Mouse (Mus musculus) right cerebral cortex, postnatal 36 days (tissue): ENCODE measurements at regions not wholly inside any gene's neighbourhood (a gene's known extent, or its start where the extent isn't known, plus 50 kb on each side); places are given as distances from the start of the nearest gene placed in this dataset.
A peak's percentile ranks its signal among the peaks of the same experiment; 100 is the strongest.

Experiments used
- DNase-seq, 2 experiments: peaks; one replicate each; pipeline ENCODE4 v3.0.0; 2022; ENCODE audit warnings: low spot score in 2 of 2, mixed read lengths in 1 of 2

DNA sequence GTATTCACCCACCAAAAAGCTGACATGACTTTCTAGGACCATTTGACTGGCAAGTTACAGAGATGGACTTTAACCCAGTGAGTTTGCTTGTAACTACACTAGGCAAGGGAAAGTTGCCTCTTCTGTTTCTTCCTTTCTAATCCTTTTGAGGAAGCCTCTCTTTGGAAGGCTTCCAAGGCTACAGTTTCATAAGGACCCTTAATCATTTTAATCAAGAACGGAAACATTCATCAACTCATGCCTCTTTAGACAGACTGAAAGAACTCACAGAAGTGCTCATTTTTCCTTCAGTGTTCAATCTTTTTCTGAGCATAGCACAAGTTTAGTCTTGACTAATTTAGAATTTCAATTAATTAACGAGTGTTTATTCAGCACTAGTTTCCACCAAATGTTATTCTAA, 84.2 kb downstream of the Ddx1 start:
- DNase-seq: no peak

DNA sequence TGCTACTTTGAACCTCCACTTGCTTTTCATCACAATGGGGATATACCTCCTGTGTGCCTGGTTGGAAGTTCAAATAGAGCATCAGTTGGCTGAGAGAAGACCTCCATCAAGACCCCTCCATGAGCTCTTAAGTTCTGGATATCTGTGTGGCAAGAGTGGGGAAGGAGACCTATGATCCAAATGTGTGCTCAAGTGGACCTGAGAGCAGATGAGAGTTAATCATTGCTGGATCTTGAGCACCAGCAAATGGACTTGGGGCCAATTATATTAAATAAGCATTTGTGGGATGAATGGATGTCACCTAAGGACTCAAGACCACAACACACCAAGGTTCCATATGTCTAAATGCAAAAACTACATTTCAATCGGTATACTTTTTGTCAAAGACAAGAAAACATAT, 88.0 kb downstream of the Ddx1 start:
- no peak for DNase-seq

DNA sequence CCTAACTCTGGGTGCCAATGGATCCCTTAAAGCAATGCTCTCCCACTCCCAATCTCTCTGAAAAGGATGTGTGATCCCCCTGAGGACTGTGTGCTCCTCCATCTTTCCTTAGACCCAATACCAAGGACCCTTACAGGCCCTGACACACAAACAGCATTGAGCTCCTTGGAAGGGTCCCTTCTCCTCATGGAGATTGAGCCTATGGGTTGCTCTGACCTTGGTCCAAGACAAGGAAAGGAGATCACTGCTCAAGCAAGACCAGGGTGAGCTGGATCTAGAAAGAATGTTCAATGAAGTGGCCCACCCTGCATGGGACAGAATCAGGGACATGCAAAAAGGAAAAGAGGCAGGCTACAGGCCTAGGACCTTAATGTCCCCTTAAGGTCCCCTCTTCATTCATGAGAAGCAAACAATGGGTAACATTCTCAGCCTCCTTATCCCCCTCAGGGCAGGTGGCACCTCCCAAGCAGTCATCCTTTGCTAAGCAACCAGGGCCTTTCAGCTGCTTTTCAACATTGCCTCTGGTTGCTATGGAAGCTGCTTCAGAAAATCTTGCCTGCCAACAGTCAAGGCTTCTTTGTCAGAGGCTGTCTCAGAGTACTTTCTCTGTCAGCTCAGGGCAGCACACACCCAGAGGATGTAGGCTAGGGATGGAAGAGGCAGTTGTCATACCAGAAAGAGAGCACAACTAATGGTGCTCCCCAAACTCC, 89.5 kb downstream of the Ddx1 start:
- peak; percentile 49 to 52 for DNase-seq

DNA sequence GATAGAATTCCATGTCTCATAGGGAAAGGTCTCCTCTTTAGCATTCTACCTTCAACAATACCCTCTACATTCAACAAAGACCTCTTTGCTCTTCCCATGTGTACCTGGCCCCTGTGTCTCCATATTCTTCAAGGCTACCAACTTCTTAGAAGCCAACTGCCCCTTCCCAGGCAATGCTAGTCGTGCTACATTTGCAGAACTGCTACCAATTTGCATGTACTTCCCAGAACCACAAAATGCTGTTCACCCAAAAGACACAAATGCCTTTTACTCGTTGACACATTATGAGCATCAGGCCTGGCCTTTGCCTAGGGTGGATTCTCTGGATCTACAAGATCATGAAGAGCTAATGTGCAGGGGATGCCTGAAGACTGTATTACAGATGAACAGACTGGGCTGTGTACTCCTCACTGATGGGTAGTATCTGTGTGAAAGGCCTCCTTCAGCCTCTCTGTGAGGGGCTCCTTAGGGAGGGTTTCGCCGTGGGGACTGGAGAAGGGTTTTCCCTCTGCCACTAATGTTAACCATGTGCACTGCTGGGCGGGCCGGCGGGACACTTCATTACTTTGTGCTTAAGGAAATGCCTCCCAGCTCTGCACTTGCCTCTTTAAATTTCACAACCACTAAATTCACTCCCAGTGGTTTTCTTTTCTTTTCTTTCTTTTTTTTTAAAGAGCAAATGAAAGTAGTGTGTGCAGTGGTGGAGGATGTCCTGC, 91.2 kb downstream of the Ddx1 start:
- DNase-seq: no peak

DNA sequence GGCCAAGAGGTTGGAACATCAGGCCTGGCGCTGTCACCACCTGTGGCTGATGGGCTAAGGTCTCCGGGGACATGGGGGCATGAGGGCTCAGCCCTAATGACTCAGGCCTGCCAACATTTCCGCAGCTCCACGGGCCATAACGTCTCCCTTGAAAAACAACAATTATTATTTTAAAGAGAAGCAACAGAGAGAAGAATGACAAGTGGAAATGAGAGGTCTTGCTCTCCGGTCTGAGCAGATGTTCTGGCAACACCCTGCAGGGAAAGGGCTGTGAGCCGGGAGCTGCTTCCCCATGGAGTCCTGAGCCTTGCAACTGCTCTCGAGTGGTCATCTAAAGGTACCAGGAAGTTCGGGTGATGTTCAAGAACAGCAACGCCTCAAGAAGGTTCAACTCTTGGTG, 91.9 kb downstream of the Ddx1 start:
- DNase-seq: no peak

DNA sequence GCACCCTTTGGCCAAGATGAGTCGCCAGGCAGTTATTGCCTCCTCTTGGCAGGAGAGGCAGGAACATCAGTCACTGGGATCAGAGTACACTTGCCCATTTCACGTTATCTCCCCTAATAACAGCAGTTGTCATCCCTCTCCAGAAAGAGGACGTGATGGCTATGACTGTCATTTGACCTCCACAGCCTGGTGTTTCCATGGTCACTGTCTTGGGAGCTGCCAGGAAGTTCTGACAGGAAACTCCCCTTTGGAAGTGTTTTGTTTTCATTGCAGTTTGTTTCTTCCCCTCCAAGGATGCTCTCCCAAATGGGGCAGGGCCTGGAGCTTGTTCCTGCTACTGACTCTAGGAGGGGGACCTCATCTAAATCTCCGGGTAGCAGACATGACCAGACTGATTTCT, 98.3 kb downstream of the Ddx1 start:
- DNase-seq: no peak

DNA sequence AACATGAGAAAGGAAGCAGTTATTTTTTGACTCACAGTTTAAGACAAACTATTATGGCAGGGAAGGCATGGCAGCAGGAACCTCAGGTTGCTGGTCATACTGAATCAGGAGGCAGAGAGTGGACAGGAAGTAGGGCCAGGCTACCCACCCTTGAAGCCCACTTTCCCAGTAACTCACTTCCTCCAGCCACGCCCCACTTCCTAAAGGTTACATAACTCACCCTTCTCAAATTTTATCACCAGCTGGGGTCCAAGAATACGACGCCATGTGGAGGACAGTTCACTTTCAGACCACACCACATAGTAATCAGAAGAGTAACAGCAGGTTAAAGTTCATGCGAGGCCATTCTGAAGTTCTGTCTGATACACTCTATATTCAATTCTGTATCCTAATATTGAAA, 101.8 kb downstream of the Ddx1 start:
- DNase-seq: no peak

DNA sequence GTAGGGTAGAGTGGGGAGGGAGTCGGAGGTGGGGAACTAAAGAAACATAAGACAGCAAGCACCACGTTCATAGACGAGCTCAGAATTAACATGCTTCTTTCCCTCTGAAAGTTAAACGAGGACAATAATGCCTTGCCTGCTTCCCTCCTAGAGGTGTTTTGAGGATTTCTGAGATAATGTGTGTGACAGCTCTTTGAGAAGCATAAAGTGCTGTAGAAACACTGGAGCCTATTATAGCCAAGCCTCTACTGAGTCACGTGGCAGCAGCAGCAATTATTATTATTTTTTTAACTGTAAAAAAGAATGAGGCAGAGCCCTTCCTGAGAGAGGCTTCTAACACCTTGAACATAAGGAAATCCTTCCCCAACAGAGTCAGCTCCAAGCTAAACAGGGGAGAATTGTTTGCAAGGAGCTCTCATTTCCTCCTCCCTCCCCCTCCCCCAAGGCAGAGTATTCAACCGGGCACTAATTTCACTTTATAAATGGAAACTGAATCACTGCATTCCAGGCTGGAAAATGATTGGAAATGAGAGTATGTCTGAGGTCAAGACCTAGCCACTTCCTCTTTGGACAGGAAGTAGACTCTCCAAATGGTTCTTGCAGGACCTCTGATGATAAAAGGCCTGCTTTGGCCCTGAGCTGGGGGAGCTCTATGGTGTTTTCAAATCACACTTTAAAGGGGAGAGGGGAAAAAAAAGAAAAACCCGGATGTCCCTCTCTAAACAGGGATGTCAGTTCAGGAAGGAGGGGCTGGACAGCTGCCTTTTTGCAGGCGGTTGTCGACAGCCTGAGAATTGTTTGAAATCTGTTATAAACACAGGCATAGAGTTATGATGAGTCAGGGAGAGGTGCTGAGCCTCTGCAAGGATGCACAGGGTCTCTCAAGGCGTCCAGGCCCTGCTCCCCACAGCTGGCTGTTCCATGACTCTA, 103.6 kb downstream of the Ddx1 start:
- DNase-seq: peak in 1 of 2 experiments; percentile 33

DNA sequence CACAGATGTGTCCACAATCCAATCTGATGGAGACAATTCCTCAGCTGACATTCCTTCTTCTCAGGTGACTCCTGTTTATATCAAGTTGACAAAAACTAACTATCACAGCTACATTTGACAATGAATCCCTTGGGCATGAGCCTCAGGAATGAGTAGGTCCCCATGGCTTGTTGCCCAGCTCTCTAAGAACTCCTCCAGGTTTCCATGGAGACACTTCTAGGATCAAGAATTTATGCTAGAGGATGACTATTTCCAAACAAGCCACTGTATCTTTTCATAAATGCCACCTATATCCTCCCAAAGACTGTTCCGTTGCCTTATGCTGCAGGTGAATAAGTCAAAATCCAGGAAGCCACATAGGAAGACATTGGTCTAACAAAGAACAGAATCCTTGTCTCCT, 104.3 kb downstream of the Ddx1 start:
- peak; percentile 49 to 58 for DNase-seq

DNA sequence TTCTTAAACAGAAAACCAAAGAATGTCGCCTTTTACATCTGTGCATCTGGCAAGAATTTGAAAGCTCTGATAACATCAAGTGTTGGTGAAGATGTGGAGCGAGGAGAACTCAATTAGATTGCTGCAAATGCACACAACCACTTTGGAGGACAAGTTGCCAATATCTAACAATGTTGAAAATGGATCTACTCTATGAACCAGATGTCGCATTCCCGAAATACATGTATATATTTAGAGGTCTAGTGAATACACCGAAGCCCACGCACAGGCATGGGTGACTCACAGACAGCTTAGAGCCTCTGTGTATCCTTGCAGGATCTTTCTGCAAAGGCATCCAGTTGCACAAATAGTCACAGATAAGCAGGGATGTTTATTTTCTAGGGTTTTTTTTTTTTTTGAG, 108.4 kb downstream of the Ddx1 start:
- DNase-seq: peak; percentile 81 to 89

DNA sequence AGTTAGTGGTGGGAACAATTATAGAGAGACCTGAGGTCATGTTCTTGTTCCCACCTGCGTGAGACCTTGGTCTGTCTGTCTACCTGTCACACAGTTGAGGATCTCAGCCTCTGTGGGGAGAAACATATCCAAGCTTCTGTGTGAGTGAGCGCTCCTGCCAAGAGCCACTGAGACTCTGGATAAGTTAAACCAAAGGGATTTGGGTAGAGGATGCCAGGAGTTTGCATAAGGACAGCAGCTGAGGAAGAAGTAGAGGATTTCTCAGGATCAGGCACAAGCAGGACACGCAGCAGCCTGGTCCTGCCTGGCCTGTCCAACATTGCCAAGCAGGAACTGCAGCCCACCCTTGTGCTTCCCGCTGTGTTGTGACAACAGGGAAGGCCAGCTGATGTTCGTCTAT, 109.8 kb downstream of the Ddx1 start:
- no peak for DNase-seq

DNA sequence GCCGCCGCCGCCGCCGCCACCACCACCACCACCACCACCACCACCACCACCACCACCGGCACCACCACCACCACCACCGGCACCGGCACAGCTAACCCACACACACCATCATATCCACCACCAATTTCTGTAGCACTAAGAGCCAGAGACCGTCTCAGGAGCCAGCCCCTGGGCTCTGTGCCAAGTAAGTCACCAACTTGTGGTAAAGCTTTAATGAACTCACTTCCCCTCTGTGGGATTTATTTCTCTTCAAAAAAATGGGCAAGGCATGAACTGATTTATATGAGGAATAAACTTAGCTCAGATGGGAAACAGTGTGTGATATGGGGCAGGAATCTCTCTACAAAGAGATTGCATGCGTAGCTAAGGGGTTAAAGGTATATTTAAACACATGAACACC, 114.8 kb downstream of the Ddx1 start:
- DNase-seq: no peak

DNA sequence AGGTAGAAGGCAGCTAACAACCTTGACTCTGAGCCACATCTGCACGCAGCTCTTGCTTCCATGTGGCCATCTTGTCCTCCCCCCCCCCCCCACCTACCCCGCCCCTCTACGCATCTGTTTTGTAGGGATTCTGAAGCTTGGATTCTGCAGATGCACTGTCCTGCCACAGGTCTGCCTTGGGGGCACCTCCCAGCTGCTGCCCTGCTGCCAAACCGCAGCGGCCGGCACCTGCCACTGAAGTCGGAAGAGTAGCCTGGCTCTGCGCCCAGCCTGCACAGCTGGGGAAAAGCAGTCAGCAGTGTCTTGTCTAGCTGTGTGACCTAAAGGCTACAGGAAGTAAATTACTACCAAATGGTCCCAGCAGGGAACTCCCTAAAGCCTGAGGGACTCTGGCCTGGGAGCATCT, 119.3 kb downstream of the Ddx1 start:
- DNase-seq: no peak

DNA sequence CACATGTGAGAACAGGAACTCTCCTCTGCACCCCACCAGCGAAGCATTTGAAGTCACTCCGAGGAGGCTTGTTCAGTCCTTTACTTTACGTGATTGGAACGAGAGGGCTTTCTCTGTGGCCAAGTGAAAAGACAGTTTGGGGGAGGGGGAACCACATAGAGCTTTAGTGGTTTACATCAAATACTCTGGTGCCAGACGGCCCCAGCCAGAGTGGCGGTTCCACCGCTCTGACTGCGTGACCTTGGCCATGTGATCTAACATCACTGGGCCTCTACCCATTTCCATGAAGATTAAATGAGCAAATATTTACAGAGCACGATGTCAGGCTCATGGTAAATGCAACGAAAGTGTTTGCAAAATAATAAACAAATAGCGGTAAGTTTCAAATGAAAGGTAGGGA, 121.6 kb downstream of the Ddx1 start:
- DNase-seq: no peak

DNA sequence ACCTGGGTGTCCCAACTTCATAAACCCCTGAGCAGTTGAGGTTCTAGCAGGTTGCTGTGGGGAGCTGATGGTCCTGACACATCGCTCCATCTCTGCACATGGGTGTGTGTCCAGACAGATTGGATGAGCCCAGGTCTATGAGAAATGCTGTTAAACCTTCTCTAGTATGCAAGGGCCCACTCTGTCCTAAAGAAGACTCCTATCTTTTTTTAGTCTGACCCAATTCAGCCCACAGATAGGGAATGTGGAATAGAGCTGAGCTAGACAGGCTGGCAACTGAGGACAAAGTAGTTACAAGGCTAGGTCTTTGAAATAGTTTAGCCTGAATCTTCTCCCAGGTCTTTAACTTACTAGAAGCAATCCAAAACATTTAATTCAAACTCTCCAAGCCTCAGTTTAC, 124.0 kb downstream of the Ddx1 start:
- DNase-seq: no peak

DNA sequence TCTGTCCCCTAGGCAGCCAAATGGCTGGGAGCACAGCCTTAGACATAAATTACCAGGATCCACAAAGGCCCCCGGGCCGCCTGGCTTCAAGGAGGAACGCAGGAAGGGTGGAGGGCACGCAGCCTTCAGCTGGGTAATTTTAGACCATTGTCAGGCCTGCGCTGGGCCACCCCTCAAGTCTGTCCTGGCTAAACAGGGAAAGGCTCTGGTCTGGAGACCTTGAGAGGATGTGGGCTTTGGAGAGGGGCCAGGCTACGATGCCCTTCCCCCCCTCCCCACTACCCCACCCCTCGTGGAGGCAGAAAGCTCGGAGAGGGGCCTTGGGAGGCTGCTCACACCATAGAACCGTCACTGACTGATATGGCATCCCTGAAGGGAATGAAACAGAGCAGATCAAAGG, 126.7 kb downstream of the Ddx1 start:
- no peak for DNase-seq

DNA sequence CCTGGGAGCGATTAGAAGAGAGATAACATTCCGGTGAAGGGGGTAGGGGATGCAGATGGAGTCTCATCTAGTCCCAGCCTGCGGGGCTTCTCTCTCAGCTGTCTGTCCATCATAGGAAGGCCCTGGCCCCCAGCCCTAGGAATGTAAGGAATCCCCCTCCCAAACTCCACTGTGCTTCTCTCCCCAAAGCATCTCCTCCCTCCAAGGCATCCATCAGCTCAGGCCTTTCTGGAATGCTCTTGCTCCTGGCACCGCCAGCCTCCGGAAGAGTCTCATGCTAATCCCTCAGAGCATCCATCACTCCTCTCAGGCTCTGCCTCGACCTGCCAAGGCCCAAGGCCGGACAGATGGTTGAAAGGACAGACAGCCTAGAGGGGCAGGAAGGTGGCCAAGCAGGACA, 128.4 kb downstream of the Ddx1 start:
- DNase-seq: no peak

DNA sequence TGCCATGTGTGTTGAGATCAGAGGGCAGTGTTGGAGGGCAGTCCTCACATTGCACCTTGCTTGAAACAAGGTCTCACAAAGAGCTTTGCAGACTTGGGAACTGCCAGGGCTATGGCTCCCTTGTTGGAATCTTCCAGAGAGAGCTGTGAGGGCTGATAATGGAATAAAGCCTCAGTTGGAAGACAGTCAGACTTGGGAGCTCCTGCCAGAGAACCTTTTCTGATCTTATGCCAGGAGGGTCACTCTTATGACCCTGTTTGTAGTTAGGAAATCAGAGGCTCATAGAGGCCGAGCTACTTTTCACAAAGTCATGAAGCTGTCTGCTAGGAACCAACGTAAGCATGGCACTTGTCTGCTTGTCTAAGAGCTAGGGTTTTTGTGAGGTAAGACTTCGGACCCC, 129.4 kb downstream of the Ddx1 start:
- no peak for DNase-seq

DNA sequence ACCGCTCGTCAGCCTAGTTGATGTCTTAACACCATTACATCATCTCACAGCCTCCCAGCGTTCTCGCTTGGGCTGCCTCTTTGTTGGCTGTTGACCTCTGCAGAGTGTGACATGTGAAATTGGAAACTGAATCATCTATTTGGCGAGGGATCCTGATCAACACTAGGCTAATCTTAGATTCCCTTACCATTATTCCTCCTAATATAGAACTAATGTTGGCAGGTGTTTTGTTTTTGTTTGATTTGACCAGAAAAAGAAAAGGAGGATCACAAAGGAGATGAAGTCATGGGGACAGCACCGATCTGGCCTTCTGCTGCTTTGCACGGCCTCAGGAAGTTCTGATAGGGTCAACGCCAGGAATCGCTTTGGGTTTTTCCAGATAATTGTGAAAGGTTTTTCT, 131.0 kb downstream of the Ddx1 start:
- DNase-seq: no peak

DNA sequence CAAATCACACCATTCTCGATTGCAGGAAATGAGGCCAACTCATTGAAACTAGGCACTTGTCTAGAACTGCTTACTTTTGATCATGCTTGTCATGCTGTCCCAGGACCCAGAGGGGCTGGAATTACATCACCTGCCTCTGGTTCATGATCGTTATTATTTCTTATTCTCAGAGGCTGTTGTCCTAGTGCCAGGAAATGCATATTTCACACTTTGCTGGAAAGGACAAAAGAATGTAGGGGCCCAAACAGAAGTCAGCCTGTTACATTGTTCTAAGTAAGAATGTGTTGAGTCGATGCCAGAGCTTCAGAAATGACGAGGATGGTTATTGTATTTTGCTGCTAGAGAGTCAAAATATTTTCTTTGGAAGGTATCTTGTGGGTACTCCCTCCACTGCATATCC, 134.7 kb downstream of the Ddx1 start:
- no peak for DNase-seq

DNA sequence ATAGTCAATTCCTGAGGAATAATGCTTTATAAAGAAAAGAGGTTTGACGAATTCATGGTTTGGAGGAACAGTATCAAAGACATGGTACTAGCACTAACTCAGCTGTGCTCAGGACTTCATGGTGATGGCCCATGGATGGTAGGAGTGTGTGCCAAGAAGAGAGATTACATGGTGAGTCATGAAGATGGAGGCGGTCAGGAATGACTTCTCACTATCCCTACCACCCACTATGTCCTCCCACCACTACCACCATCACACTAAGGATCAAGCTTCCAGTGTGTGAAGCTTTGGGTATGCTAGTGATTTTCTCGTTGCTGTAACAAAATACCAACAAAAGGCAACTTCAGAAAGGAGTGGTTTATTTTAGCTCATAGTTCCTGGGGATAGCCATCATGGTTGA, 142.1 kb downstream of the Ddx1 start:
- DNase-seq: peak in 1 of 2 experiments; percentile 30

DNA sequence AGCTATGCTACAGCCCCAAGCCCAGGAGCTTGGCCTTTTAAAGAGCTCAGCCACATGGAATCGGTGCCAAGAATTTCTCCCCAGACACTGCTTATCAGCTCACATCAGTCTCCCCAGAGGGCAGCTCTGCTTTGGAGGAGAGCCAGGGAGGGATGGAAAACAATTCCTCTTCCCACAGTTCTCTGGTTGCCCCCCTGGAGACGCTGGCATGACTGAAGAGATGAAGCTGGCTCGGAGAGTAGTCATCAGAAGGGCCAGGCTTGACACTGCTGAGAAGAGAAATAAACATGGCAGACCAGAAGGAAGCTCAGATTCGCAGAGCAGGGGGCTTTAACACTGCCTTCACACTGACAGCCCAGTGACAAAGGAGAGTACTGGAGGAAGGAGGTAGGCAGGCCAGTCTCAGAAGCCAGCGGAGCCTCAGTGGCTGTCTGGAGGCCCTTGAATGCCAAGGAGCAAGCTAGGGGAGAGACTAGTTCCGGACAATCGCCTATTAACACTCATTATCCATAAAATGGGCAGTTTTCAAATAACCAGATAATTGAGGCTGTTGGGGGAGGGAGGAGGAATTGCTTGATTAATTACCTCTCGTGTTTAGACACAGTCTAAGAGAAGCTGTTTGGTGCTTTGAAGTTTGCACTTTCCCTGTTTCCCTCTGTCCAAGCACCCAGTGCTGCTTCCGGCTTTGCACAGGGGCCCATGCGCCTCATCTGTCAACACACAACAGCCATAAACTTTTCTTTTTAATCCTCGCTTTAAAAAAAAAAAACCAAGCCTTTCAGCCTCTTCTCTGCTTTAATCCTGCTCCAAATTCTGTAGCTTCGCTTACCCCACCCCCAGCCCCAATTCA, 148.3 kb downstream of the Ddx1 start:
- DNase-seq: no peak
